Mouse (Mus musculus): ENCODE results near the gene Traf3ip3.

- TF ChIP-seq POLR2A (IDR thresholded peaks at IDR 0.05; ENCODE audit: control insufficient read depth, extremely low read depth, insufficient read depth, low read length, poor library complexity) (no peak), CTCF (IDR thresholded peaks at IDR 0.05; ENCODE audit: borderline replicate concordance, control insufficient read depth, extremely low read depth, insufficient read depth, low read length, poor library complexity) (no peak)
Measured at GRCm38 (mm10) chr1:193227537-193227936, 26.0 kb upstream of the Traf3ip3 start.
